Mouse (Mus musculus) midbrain, embryonic 14.5 days (tissue): ENCODE data around the gene Ankrd44. TPM values are rescaled to one million over a fixed set of nuclear protein-coding genes. Genes with fewer than 3 reads are reported as not detected.

ENCODE experiments used
- ATAC-seq: fragments of 200-750 bp; cut with Nextera tagmentation; 2 replicates; pipeline ENCODE4 v1.8.0; 2017; ENCODE audit warnings: moderate number of reproducible peaks, moderate library complexity; ENCODE audit not compliant: low FRiP score, low TSS enrichment
- DNase-seq: peaks from one replicate; pipeline ENCODE4 v3.0.0-alpha.2; 2015
- H3K27ac ChIP-seq: fragments of 300-500 bp; sonication (generic); replicated peaks from 2 replicates; pipeline ENCODE4 v1.5.1; 2014; ENCODE audit warnings: mild to moderate bottlenecking, low read depth, low read length, moderate library complexity
- H3K27me3 ChIP-seq: fragments of 300-500 bp; sonication (generic); 2 replicates; pipeline ENCODE4 v1.6.1; 2014; ENCODE audit warnings: low read length, control low read depth, mixed read lengths; ENCODE audit not compliant: control insufficient read depth, insufficient read depth
- H3K36me3 ChIP-seq: fragments of 300-500 bp; sonication (generic); 2 replicates; pipeline ENCODE4 v1.6.1; 2014; ENCODE audit warnings: low read length, control low read depth; ENCODE audit not compliant: control insufficient read depth, insufficient read depth
- H3K4me1 ChIP-seq: fragments of 300-500 bp; sonication (generic); 2 replicates; pipeline ENCODE4 v1.6.1; 2014; ENCODE audit warnings: mild to moderate bottlenecking, antibody characterized with exemption, low read length, control low read depth; ENCODE audit not compliant: control insufficient read depth, insufficient read depth
- H3K4me2 ChIP-seq: fragments of 300-500 bp; sonication (generic); 2 replicates; pipeline ENCODE4 v1.6.1; 2014; ENCODE audit warnings: mild to moderate bottlenecking, low read length, moderate library complexity
- H3K4me3 ChIP-seq: fragments of 300-500 bp; sonication (generic); replicated peaks from 2 replicates; pipeline ENCODE4 v1.5.1; 2014; ENCODE audit warnings: low read depth, low read length
- H3K9ac ChIP-seq: fragments of 300-500 bp; sonication (generic); replicated peaks from 2 replicates; pipeline ENCODE4 v1.6.1; 2014; ENCODE audit warnings: mild to moderate bottlenecking, low read length, moderate library complexity
- H3K9me3 ChIP-seq: fragments of 300-500 bp; sonication (generic); 2 replicates; pipeline ENCODE4 v1.6.1; 2016; ENCODE audit warnings: low read length, control low read depth, mixed read lengths; ENCODE audit not compliant: control insufficient read depth
- WGBS: fragments of 180-500 bp; shearing (Covaris S2); extraction: QIAGEN DNeasy Blood & Tissue Kit; methylation state at CpG from one replicate; pipeline ENCODE4 v1.1.7; 2014; 5-methylcytosine and 5-hydroxymethylcytosine counted together
- polyA plus RNA-seq: library from polyadenylated mRNA; unstranded; fragments of >200 nt; fragmentation: Nextera tagmentation; extraction: Ambion mirVana; gene quantifications from 2 replicates; pipeline ENCODE4 v1.2.1, GENCODE M21; 2014

The Ankrd44 gene
- polyA plus RNA-seq, 1 experiment from 2014 or later: 39.1 TPM

- Histone ChIP-seq H3K9me3 (no peaks in the 10 kb centered on the region), H3K4me3 (no peak overlapping the region), H3K27me3 (no peaks in the 10 kb centered on the region), H3K36me3 (no peaks in the 10 kb centered on the region), H3K27ac (no peak overlapping the region), H3K9ac (no peak overlapping the region), H3K4me2 (no peak overlapping the region), H3K4me1 (no peaks in the 10 kb centered on the region)
- ATAC-seq (no peak), DNase-seq (no peak)
- 88% methylated on average over 1 of the region's 1 CpGs for WGBS
Measured at GRCm38 (mm10) chr1:54854388-54854787, 71.8 kb downstream of the Ankrd44 start.

- no peak overlapping the region for H3K9ac ChIP-seq
Measured at GRCm38 (mm10) chr1:54853311-54854000, 72.7 kb downstream of the Ankrd44 start.

GRCm38 (mm10) chr1:54851610-54852009 lies 74.6 kb downstream of the Ankrd44 start:
- no peaks in the 10 kb centered on the region for H3K9me3 ChIP-seq
- no peak overlapping the region for H3K4me2 ChIP-seq
- no peaks in the 10 kb centered on the region for H3K36me3 ChIP-seq
- DNase-seq (no peak), ATAC-seq (no peak)
- no peak overlapping the region for H3K4me3 ChIP-seq
- no peak overlapping the region for H3K27ac ChIP-seq
- no peaks in the 10 kb centered on the region for H3K27me3 ChIP-seq
- no peaks in the 10 kb centered on the region for H3K4me1 ChIP-seq
- WGBS: 86% methylated on average over 9 of the region's 9 CpGs
- H3K9ac ChIP-seq: no peak overlapping the region

More at GRCm38 (mm10) chr1:54853311-54854000, 72.7 kb downstream of the Ankrd44 start:
- no peak overlapping the region for H3K4me3 ChIP-seq
- no peaks in the 10 kb centered on the region for H3K4me1 ChIP-seq
- WGBS: 72% methylated on average over 11 of the region's 11 CpGs
- H3K27me3 ChIP-seq: no peaks in the 10 kb centered on the region
- DNase-seq (peak; percentile 19), ATAC-seq (no peak)
- no peaks in the 10 kb centered on the region for H3K36me3 ChIP-seq
- no peak overlapping the region for H3K4me2 ChIP-seq
- no peaks in the 10 kb centered on the region for H3K9me3 ChIP-seq
- no peak overlapping the region for H3K27ac ChIP-seq

- no peak overlapping the region for H3K4me2 ChIP-seq
- no peak overlapping the region for H3K9ac ChIP-seq
- H3K27ac ChIP-seq: no peak overlapping the region
- ATAC-seq: no peak
- WGBS: 54% methylated on average over 8 of the region's 8 CpGs
- H3K27me3 ChIP-seq: no peaks in the 10 kb centered on the region
- H3K36me3 ChIP-seq: no peaks in the 10 kb centered on the region
- H3K4me1 ChIP-seq: no peaks in the 10 kb centered on the region
- no peaks in the 10 kb centered on the region for H3K9me3 ChIP-seq
- DNase-seq: no peak
- H3K4me3 ChIP-seq: no peak overlapping the region
Measured at GRCm38 (mm10) chr1:54850077-54850476, 76.1 kb downstream of the Ankrd44 start.

GRCm38 (mm10) chr1:54847238-54847637 lies 78.9 kb downstream of the Ankrd44 start:
- H3K9ac ChIP-seq: no peak overlapping the region
- H3K4me3 ChIP-seq: no peak overlapping the region
- H3K36me3 ChIP-seq: no peaks in the 10 kb centered on the region
- H3K4me1 ChIP-seq: no peaks in the 10 kb centered on the region
- H3K4me2 ChIP-seq: no peak overlapping the region
- ATAC-seq (no peak), DNase-seq (no peak)
- WGBS: 100% methylated on average over 1 of the region's 1 CpGs
- H3K27me3 ChIP-seq: no peaks in the 10 kb centered on the region
- H3K9me3 ChIP-seq: no peaks in the 10 kb centered on the region
- H3K27ac ChIP-seq: no peak overlapping the region

- Histone ChIP-seq H3K4me3 (no peak overlapping the region), H3K27me3 (no peaks in the 10 kb centered on the region), H3K36me3 (no peaks in the 10 kb centered on the region), H3K4me1 (no peaks in the 10 kb centered on the region), H3K9me3 (no peaks in the 10 kb centered on the region), H3K27ac (no peak overlapping the region), H3K9ac (no peak overlapping the region), H3K4me2 (no peak overlapping the region)
- ATAC-seq (no peak), DNase-seq (no peak)
- WGBS: 82% methylated on average over 5 of the region's 5 CpGs
Measured at GRCm38 (mm10) chr1:54846346-54847000, 79.7 kb downstream of the Ankrd44 start.

GRCm38 (mm10) chr1:54844361-54844760 lies 81.8 kb downstream of the Ankrd44 start:
- H3K4me3 ChIP-seq: no peak overlapping the region
- H3K9me3 ChIP-seq: no peaks in the 10 kb centered on the region
- no peak overlapping the region for H3K4me2 ChIP-seq
- no peak for ATAC-seq
- H3K4me1 ChIP-seq: no peaks in the 10 kb centered on the region
- no peak for DNase-seq
- H3K27me3 ChIP-seq: no peaks in the 10 kb centered on the region
- no peak overlapping the region for H3K27ac ChIP-seq
- no peak overlapping the region for H3K9ac ChIP-seq
- 97% methylated on average over 1 of the region's 1 CpGs for WGBS
- no peaks in the 10 kb centered on the region for H3K36me3 ChIP-seq

- H3K4me1 ChIP-seq: no peaks in the 10 kb centered on the region
- H3K4me3 ChIP-seq: no peak overlapping the region
- DNase-seq (no peak), ATAC-seq (no peak)
- H3K9me3 ChIP-seq: no peaks in the 10 kb centered on the region
- no peak overlapping the region for H3K27ac ChIP-seq
- 81% methylated on average over 7 of the region's 7 CpGs for WGBS
- no peaks in the 10 kb centered on the region for H3K27me3 ChIP-seq
- H3K36me3 ChIP-seq: no peaks in the 10 kb centered on the region
- no peak overlapping the region for H3K4me2 ChIP-seq
- no peak overlapping the region for H3K9ac ChIP-seq
Measured at GRCm38 (mm10) chr1:54842765-54843461, 83.3 kb downstream of the Ankrd44 start.
